Mouse (Mus musculus) brain, embryonic 14.5 days (tissue): Measurements from ENCODE around the gene Otof.

Experiments used
- CTCF ChIP-seq: fragments of 200-500 bp; IDR thresholded peaks from 2 replicates; pipeline ENCODE4 v1.5.1; 2012; ENCODE audit warnings: inconsistent platforms, mild to moderate bottlenecking, moderate library complexity, borderline replicate concordance; ENCODE audit not compliant: insufficient read depth, insufficient read length; ENCODE audit errors: extremely low read depth
- POLR2A ChIP-seq: fragments of 200-500 bp; IDR thresholded peaks from 2 replicates; pipeline ENCODE4 v1.6.1; 2012; ENCODE audit warnings: mild to moderate bottlenecking, inconsistent platforms, borderline replicate concordance; ENCODE audit not compliant: poor library complexity, insufficient read depth, insufficient read length, severe bottlenecking; ENCODE audit errors: extremely low read depth

GRCm38 (mm10) chr5:30356647-30357046 is 105.1 kb downstream of the Otof start:
- TF ChIP-seq CTCF (no peak), POLR2A (no peak)
